Mouse (Mus musculus) embryonic fibroblast, embryonic 13.5 days (primary cell): ENCODE data around the gene Herc1. TPM values are rescaled to one million over a fixed set of nuclear protein-coding genes. Genes with fewer than 3 reads are reported as not detected.

Experiments
- H3K27ac ChIP-seq: 2 replicates; pipeline ENCODE4 v1.5.1; 2012; ENCODE audit warnings: low read length, control low read depth, inconsistent platforms; ENCODE audit not compliant: insufficient read depth
- H3K4me1 ChIP-seq: 2 replicates; pipeline ENCODE4 v1.6.1; 2011; ENCODE audit warnings: low read length; ENCODE audit not compliant: control insufficient read depth, insufficient read depth
- H3K4me3 ChIP-seq: 2 replicates; pipeline ENCODE4 v1.5.1; 2011; ENCODE audit warnings: mild to moderate bottlenecking, control low read depth, low read length; ENCODE audit not compliant: insufficient read depth
- CTCF ChIP-seq: IDR thresholded peaks from 2 replicates; pipeline ENCODE4 v1.5.1; 2011; ENCODE audit warnings: mild to moderate bottlenecking, control low read depth, low read length, moderate library complexity, borderline replicate concordance; ENCODE audit not compliant: insufficient read depth
- POLR2A ChIP-seq: IDR thresholded peaks from 2 replicates; pipeline ENCODE4 v1.6.1; 2011; ENCODE audit warnings: low read depth, mild to moderate bottlenecking, control low read depth, low read length, moderate library complexity
- polyA plus RNA-seq: library from polyadenylated mRNA; stranded (reverse); fragments of >200 nt; gene quantifications from 2 replicates; pipeline ENCODE4 v1.2.4, GENCODE M21; 2011; ENCODE audit warnings: low read depth; ENCODE audit not compliant: missing spikeins, insufficient read length

Gene Herc1
- polyA plus RNA-seq, 1 experiment, result 34.9 TPM

DNA sequence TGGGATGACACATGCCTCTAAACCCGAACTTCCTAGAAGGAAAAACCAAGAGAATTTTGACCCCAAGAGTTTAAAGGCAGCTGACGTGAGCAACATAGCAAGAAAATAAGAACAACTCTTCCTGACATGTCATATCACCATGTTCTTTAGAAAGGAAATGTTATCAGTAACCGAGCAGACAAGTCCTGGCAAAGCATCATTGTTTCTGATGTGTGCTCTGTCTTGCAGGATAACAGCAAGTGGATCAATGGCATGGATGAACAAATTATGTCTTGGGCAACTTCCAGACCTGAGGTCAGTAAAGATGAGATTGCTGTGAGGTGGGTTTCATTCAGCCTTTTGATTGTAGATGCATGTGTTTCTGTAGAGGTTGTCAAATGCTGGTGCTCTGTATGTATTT lies 133.2 kb downstream of the Herc1 start:
- H3K27ac ChIP-seq, result no peak overlapping the region
- H3K4me3 ChIP-seq, result no peak overlapping the region
- TF ChIP-seq POLR2A (no peak), CTCF (no peak)
- no peaks in the 10 kb centered on the region for H3K4me1 ChIP-seq

DNA sequence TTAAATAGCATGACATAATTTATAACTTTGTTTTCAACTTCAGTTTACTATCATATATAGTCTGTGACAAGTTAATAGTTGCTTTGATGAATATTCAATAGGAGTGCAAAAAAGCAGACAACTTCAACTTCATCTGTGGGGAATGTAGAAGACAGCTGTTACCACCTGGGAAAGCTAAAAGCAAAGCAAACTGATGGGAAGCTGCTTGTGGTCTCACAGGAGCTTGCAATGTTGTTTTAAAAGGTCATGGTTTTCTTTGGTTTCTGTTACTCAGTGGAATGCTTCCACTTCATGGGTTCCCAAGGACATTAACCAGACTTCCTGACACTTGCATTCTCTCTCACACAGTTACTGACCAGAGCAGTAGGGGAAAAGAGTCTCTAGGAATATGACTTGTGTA lies 138.5 kb downstream of the Herc1 start:
- H3K4me3 ChIP-seq, result no peak overlapping the region
- H3K4me1 ChIP-seq, result no peaks in the 10 kb centered on the region
- TF ChIP-seq POLR2A, result no peak
- TF ChIP-seq CTCF, result no peak
- no peak overlapping the region for H3K27ac ChIP-seq

DNA sequence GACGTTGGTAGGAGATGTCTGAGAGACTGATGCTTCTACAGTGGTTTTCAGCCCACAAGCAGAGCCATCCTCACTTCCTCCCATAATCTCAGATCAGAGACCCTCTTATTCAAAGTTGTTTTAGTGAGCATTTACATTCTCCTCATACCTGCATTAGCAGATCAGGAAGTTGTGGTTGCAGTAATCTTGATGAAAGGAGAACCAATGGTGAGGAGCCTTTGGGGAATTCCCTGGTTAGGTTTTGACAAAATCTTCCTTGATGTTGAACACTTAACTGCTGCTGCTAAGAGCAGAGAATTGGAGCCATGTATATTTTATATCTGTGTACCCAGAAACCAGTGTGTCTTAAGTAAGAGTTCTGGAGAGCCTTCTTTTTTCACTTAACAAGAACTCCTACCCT lies 142.1 kb downstream of the Herc1 start:
- Histone ChIP-seq H3K4me1 (no peaks in the 10 kb centered on the region), H3K4me3 (no peak overlapping the region), H3K27ac (no peak overlapping the region)
- TF ChIP-seq CTCF, result no peak
- no peak for TF ChIP-seq POLR2A

DNA sequence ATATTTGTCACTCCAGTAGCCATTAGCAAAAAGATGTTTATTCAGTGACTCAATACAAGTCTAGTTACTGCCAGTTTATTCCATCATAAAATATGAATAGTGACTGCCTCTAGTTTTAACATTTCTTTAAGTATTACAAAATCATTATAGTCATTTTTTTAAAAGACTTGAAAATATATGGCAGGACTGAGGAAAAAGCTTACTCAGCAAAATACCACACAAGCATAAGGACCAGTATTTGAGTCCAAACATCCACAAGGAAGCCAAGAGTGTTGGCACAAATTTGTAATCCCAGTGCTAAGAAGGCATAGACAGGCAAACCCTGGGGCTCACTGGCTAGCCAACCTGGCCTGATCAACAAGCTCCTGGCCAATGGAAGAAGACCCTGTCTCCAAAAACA lies 143.7 kb downstream of the Herc1 start:
- H3K4me3 ChIP-seq, result no peak overlapping the region
- H3K4me1 ChIP-seq, result no peaks in the 10 kb centered on the region
- no peak overlapping the region for H3K27ac ChIP-seq
- no peak for TF ChIP-seq POLR2A
- TF ChIP-seq CTCF, result no peak

DNA sequence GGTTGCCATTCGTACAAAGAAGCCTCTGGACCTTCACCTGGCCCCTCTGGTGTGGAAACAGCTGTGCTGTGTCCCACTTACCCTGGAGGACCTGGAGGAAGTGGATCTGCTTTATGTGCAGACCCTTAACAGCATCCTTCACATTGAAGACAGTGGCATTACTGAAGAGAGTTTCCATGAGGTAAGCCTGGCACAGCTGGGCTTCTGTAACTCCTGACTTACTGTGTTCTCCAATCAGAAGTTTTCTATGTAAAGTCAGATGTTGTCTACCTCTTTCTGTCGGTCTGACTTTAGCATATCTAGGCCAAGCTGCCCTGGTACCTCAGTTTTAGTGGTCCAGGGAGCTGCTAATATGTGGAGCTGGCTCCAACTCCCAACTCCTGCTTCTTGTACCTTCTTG lies 151.0 kb downstream of the Herc1 start:
- Histone ChIP-seq H3K27ac (no peak overlapping the region), H3K4me1 (no peaks in the 10 kb centered on the region), H3K4me3 (no peak overlapping the region)
- TF ChIP-seq POLR2A (no peak), CTCF (no peak)

DNA sequence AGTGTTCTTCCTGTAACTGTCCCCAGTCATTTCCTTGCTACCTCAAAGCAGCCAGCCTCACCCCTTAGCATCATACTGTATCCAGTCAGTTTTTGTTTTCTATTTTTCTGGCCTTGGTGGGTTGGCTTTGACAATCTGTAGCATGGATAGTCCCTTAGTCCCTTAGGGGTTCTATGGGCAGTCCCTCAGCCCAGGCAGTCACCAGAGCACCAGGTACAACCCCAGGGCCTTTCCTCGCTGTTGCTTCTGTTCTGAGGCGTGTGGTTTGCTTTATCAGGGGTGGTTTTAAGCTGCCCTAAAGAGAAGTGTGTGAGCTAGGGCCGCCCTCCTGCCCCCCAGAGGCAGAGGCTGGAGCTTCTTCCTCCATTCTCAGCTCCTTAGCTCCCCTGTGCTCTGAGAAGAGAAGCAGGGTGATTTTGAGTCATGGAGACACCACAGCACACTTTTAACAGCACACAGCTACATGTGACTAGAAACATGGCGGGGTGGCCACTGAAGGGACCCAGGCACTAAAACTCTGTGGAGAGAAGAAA lies 153.7 kb downstream of the Herc1 start:
- Histone ChIP-seq H3K4me1 (no peaks in the 10 kb centered on the region), H3K4me3 (no peak overlapping the region), H3K27ac (no peak overlapping the region)
- TF ChIP-seq CTCF (no peak), POLR2A (no peak)

DNA sequence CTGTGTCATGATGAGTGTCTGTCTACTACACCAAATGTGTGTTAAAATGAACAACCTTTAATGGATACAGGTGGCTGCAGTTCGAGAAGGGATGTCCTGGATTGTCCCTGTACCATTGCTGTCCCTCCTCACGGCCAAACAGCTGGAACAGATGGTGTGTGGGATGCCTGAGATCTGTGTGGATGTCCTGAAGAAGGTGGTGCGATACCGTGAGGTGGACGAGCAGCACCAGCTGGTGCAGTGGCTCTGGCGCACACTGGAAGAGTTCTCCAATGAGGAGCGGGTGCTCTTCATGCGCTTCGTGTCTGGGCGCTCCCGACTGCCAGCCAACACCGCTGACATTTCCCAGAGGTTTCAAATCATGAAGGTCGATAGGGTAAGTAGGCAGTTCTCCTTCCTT lies 154.3 kb downstream of the Herc1 start:
- Histone ChIP-seq H3K27ac (no peak overlapping the region), H3K4me3 (no peak overlapping the region), H3K4me1 (no peaks in the 10 kb centered on the region)
- TF ChIP-seq POLR2A (no peak), CTCF (no peak)

DNA sequence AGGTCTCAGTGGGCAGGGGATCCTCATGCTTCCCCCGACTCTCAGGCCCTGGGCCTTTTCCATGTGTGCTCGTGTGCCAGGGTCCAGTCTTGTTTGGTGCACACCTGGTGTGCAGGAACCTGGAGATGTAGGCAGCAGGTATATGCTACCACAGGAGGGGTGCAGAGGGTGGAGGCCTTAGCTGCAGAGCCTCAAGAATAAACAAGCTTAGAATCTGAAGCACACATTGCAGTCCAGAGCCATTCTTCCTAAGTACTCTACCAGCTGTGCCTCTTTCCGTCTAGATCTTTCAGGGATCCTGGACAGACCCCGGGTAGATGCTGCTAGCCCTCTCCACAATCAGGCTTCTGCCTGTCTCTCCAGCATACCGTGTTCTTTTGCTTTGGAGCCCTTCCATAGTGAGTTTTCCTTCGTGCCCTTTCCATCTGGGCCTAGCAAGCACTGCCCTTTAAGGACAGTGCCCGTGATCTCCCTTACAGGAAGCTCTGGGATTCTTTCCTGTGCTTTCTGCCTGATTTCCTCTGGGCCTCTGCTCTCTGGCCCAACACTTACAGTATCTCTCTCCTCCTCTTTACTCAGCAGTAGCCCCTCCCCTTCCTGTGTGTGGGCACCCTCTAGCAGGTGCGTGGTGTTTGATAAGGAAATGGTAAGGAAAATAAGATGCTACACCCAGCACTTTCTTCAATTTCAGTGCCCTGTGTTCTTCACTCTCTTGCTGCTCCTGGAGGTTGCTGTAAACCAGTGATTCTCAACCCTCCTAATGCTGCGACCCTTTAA lies 155.1 kb downstream of the Herc1 start:
- H3K27ac ChIP-seq, result no peak overlapping the region
- TF ChIP-seq POLR2A (no peak), CTCF (no peak)
- H3K4me3 ChIP-seq, result no peak overlapping the region
- H3K4me1 ChIP-seq, result peaks cover under 1% of the 10 kb centered on the region; the same call in 1 of the 2 replicates

DNA sequence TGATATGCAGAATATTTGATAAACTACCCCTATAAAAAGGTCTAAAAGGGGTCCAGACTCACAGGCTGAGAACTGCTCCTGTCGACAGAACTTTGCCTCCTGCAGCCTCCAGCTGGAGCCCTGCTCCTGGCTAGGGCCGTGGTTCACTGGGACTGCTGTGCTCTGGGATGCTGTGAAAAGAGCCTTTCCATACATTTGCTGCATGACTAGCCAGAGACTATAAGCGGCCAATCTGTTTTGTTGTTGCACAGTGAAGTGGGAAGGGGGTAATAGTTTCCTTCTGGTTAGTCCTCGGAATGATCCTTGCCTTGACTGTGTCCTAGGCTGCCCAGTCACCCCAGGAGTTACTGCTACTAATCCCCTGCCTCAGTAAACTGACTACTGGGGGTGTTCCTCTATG lies 155.8 kb downstream of the Herc1 start:
- Histone ChIP-seq H3K4me3 (no peak overlapping the region), H3K4me1 (peaks cover 5% of the 10 kb centered on the region; the same call in 1 of the 2 replicates), H3K27ac (no peak overlapping the region)
- TF ChIP-seq CTCF (no peak), POLR2A (no peak)

DNA sequence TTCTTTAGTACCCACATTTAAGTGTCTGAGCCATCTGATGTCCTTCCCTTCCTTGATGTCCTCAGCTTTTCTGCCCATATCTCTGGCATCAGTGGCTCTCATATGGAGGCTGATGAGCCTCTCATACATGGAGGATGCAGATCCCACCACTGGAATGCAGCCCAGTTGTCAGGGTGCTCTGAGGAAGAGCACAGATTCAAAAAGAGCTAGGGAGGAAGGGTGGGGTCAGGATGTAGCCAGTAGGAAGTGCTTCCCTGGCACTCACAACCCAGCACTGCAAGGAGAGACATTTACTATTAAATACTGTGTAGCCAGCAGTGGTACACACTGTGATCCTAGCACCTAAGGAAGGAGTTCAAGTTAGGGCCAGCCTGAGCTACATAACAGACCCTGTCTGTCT lies 156.2 kb downstream of the Herc1 start:
- Histone ChIP-seq H3K4me3 (no peak overlapping the region), H3K27ac (no peak overlapping the region), H3K4me1 (peaks cover 5% of the 10 kb centered on the region; the same call in 1 of the 2 replicates)
- no peak for TF ChIP-seq CTCF
- TF ChIP-seq POLR2A, result no peak
